Mouse (Mus musculus): ENCODE data around the gene Ubox5. TPM values are rescaled to one million over a fixed set of nuclear protein-coding genes. Genes with fewer than 3 reads are reported as not detected.

Ubox5 gene
- polyA plus RNA-seq, 1 experiment = 10.4 TPM

GRCm38 (mm10) chr2:130598399-130598798 lies 31.4 kb downstream of the Ubox5 start:
- no peaks in the 10 kb centered on the region for H3K9me3 ChIP-seq (replicated peaks; ENCODE audit: control insufficient read depth, insufficient read depth, low read length, poor library complexity, severe bottlenecking)
- no peak overlapping the region for H3K4me3 ChIP-seq (ENCODE audit: low read depth, low read length)
- H3K36me3 ChIP-seq (ENCODE audit: control insufficient read depth, insufficient read depth, low read length, poor library complexity, severe bottlenecking) = peaks cover 13% of the 10 kb centered on the region

DNA sequence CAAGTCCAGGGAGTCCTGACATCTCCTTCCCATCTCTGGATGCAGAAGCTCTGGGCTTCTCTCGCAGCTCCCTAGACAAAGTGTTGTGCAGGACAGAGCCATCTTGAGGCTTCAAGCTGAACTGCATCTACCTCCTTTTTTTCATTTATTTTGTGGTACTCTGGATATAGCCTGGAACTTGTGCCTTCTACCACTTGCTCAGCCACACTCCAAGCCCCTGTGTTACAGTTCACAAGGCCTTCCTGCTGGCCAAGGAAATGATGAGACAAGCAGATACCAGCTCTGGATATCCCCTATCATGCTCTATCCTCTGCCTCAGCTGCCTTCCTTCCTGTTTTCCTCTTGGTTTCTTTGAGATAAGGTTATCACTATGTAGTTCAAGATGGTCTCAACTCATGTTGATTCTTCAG lies 32.2 kb downstream of the Ubox5 start:
- Histone ChIP-seq H3K27me3 (ENCODE audit: control insufficient read depth, insufficient read depth, low read length, poor library complexity, severe bottlenecking) (no peaks in the 10 kb centered on the region), H3K27ac (ENCODE audit: insufficient read depth, low read length) (no peak overlapping the region), H3K9ac (ENCODE audit: low read depth, poor library complexity, severe bottlenecking) (no peak overlapping the region), H3K4me3 (ENCODE audit: low read depth, low read length) (no peak overlapping the region), H3K36me3 (ENCODE audit: control insufficient read depth, insufficient read depth, low read length, poor library complexity, severe bottlenecking) (peaks cover 11% of the 10 kb centered on the region), H3K9me3 (replicated peaks; ENCODE audit: control insufficient read depth, insufficient read depth, low read length, poor library complexity, severe bottlenecking) (no peaks in the 10 kb centered on the region), H3K4me1 (ENCODE audit: control insufficient read depth, insufficient read depth, low read length) (no peaks in the 10 kb centered on the region)
- TF ChIP-seq CTCF (IDR thresholded peaks at IDR 0.05; ENCODE audit: low read depth, low read length) (peak; percentile 50), POLR2A (IDR thresholded peaks at IDR 0.05; ENCODE audit: insufficient read depth, low read length) (no peak), EP300 (IDR thresholded peaks at IDR 0.05; ENCODE audit: insufficient read depth, low read depth, low read length) (no peak)

More at GRCm38 (mm10) chr2:130598399-130598798, 31.4 kb downstream of the Ubox5 start:
- TF ChIP-seq POLR2A (IDR thresholded peaks at IDR 0.05; ENCODE audit: insufficient read depth, low read length) = no peak
- no peak for TF ChIP-seq EP300 (IDR thresholded peaks at IDR 0.05; ENCODE audit: insufficient read depth, low read depth, low read length)
- TF ChIP-seq CTCF (IDR thresholded peaks at IDR 0.05; ENCODE audit: low read depth, low read length) = no peak
- no peaks in the 10 kb centered on the region for H3K4me1 ChIP-seq (ENCODE audit: control insufficient read depth, insufficient read depth, low read length)
- no peak overlapping the region for H3K27ac ChIP-seq (ENCODE audit: insufficient read depth, low read length)
- H3K9ac ChIP-seq (ENCODE audit: low read depth, poor library complexity, severe bottlenecking) = no peak overlapping the region
- no peaks in the 10 kb centered on the region for H3K27me3 ChIP-seq (ENCODE audit: control insufficient read depth, insufficient read depth, low read length, poor library complexity, severe bottlenecking)

DNA sequence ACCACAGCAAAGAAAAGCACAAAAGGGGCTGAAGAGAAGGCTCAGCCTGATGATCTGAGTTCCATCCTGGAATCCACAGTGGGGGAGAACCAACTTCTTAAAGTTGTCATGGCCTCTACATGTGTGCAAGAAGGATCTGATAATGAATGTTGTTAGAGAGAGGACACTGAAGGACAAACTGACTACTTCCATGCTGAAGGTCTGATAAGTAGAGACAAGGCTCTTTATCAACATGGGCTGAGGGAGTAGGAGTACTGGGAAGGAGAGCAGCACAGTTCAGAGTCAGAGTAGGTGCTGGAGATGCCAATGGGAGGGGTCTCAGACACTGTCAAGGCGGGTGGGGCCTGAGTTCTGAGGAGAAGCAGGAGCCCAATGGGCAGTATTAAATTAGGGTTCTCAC lies 34.2 kb downstream of the Ubox5 start:
- H3K36me3 ChIP-seq (ENCODE audit: control insufficient read depth, insufficient read depth, low read length, poor library complexity, severe bottlenecking) = peaks cover 8% of the 10 kb centered on the region; the same call in 1 of the 2 replicates

DNA sequence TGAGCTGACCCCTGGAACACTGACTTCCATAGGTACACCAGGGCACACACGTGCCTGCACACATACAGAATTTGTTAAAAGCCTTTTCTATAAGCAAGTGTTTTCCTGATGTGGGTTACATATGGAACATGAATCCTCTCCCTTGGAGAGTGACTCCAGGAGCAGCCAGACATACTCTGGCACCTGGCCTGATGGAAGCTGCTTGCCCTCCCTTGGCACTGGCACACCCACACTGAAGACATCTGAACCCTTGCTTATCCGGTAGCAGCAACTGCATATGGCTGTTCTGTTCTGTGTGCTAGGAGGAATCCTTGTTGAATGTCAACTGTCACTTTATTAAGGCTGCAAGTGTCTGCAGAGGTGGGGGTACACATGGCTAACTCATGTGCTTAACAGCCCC lies 38.8 kb downstream of the Ubox5 start:
- Histone ChIP-seq H3K4me1 (ENCODE audit: control insufficient read depth, insufficient read depth, low read length) (no peaks in the 10 kb centered on the region), H3K36me3 (ENCODE audit: control insufficient read depth, insufficient read depth, low read length, poor library complexity, severe bottlenecking) (no peaks in the 10 kb centered on the region), H3K9ac (ENCODE audit: low read depth, poor library complexity, severe bottlenecking) (no peak overlapping the region), H3K27ac (ENCODE audit: insufficient read depth, low read length) (no peak overlapping the region), H3K4me3 (ENCODE audit: low read depth, low read length) (no peak overlapping the region), H3K27me3 (ENCODE audit: control insufficient read depth, insufficient read depth, low read length, poor library complexity, severe bottlenecking) (no peaks in the 10 kb centered on the region), H3K9me3 (replicated peaks; ENCODE audit: control insufficient read depth, insufficient read depth, low read length, poor library complexity, severe bottlenecking) (no peaks in the 10 kb centered on the region)
- TF ChIP-seq CTCF (IDR thresholded peaks at IDR 0.05; ENCODE audit: low read depth, low read length) (no peak), EP300 (IDR thresholded peaks at IDR 0.05; ENCODE audit: insufficient read depth, low read depth, low read length) (no peak), POLR2A (IDR thresholded peaks at IDR 0.05; ENCODE audit: insufficient read depth, low read length) (no peak)

More for the DNA sequence above, 34.2 kb downstream of the Ubox5 start:
- H3K4me1 ChIP-seq (ENCODE audit: control insufficient read depth, insufficient read depth, low read length) = no peaks in the 10 kb centered on the region
- TF ChIP-seq EP300 (IDR thresholded peaks at IDR 0.05; ENCODE audit: insufficient read depth, low read depth, low read length) (no peak), CTCF (IDR thresholded peaks at IDR 0.05; ENCODE audit: low read depth, low read length) (no peak), POLR2A (IDR thresholded peaks at IDR 0.05; ENCODE audit: insufficient read depth, low read length) (no peak)
- no peaks in the 10 kb centered on the region for H3K27me3 ChIP-seq (ENCODE audit: control insufficient read depth, insufficient read depth, low read length, poor library complexity, severe bottlenecking)
- H3K4me3 ChIP-seq (ENCODE audit: low read depth, low read length) = no peak overlapping the region
- H3K9me3 ChIP-seq (replicated peaks; ENCODE audit: control insufficient read depth, insufficient read depth, low read length, poor library complexity, severe bottlenecking) = no peaks in the 10 kb centered on the region
- no peak overlapping the region for H3K9ac ChIP-seq (ENCODE audit: low read depth, poor library complexity, severe bottlenecking)
- no peak overlapping the region for H3K27ac ChIP-seq (ENCODE audit: insufficient read depth, low read length)

DNA sequence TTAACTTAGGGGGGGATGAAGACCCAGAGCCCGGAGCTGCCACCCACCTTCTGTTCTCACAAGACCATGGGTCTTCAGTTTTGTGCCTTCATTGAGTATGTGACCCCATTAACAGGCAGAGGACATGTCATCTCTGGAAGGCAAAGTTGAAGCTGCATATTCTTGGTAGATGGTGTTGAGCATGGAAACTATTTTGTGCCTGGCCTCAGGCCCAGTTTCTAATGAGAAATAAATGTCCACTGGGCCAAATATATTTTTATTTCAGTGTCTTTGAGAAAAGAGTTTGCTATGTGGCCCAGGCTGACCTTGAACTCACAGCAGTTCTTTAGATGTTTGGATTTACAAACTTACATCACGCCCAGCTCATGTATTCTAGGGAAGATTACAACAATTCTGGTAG lies 40.1 kb downstream of the Ubox5 start:
- Histone ChIP-seq H3K27me3 (ENCODE audit: control insufficient read depth, insufficient read depth, low read length, poor library complexity, severe bottlenecking) (no peaks in the 10 kb centered on the region), H3K4me3 (ENCODE audit: low read depth, low read length) (no peak overlapping the region), H3K36me3 (ENCODE audit: control insufficient read depth, insufficient read depth, low read length, poor library complexity, severe bottlenecking) (no peaks in the 10 kb centered on the region), H3K9ac (ENCODE audit: low read depth, poor library complexity, severe bottlenecking) (no peak overlapping the region), H3K27ac (ENCODE audit: insufficient read depth, low read length) (no peak overlapping the region), H3K9me3 (replicated peaks; ENCODE audit: control insufficient read depth, insufficient read depth, low read length, poor library complexity, severe bottlenecking) (no peaks in the 10 kb centered on the region), H3K4me1 (ENCODE audit: control insufficient read depth, insufficient read depth, low read length) (no peaks in the 10 kb centered on the region)
- TF ChIP-seq CTCF (IDR thresholded peaks at IDR 0.05; ENCODE audit: low read depth, low read length) (no peak), EP300 (IDR thresholded peaks at IDR 0.05; ENCODE audit: insufficient read depth, low read depth, low read length) (no peak), POLR2A (IDR thresholded peaks at IDR 0.05; ENCODE audit: insufficient read depth, low read length) (no peak)

- Histone ChIP-seq H3K4me3 (ENCODE audit: low read depth, low read length) (no peak overlapping the region), H3K27me3 (ENCODE audit: control insufficient read depth, insufficient read depth, low read length, poor library complexity, severe bottlenecking) (no peaks in the 10 kb centered on the region), H3K9me3 (replicated peaks; ENCODE audit: control insufficient read depth, insufficient read depth, low read length, poor library complexity, severe bottlenecking) (no peaks in the 10 kb centered on the region), H3K36me3 (ENCODE audit: control insufficient read depth, insufficient read depth, low read length, poor library complexity, severe bottlenecking) (no peaks in the 10 kb centered on the region), H3K27ac (ENCODE audit: insufficient read depth, low read length) (no peak overlapping the region), H3K4me1 (ENCODE audit: control insufficient read depth, insufficient read depth, low read length) (no peaks in the 10 kb centered on the region), H3K9ac (ENCODE audit: low read depth, poor library complexity, severe bottlenecking) (no peak overlapping the region)
- TF ChIP-seq CTCF (IDR thresholded peaks at IDR 0.05; ENCODE audit: low read depth, low read length) (no peak), EP300 (IDR thresholded peaks at IDR 0.05; ENCODE audit: insufficient read depth, low read depth, low read length) (no peak), POLR2A (IDR thresholded peaks at IDR 0.05; ENCODE audit: insufficient read depth, low read length) (no peak)
Measured at GRCm38 (mm10) chr2:130589157-130589556, 40.7 kb downstream of the Ubox5 start.

Data from ES-Bruce4 (cell line).